Mouse (Mus musculus) layer of hippocampus, adult 2 months (tissue): ENCODE results near the gene Cdt1. TPM values are rescaled to one million over a fixed set of nuclear protein-coding genes. Genes with fewer than 3 reads are reported as not detected.

Experiments used
- DNase-seq, 2 experiments: peaks; one replicate each; pipeline ENCODE4 v3.0.0; 2022; ENCODE audit warnings: low spot score in 2 of 2
- H3K27ac ChIP-seq: fragments of 200-600 bp; 2 replicates; pipeline ENCODE4 v1.8.1; 2022
- H3K4me3 ChIP-seq: fragments of 200-600 bp; 2 replicates; pipeline ENCODE4 v1.8.1; 2022; ENCODE audit warnings: mild to moderate bottlenecking
- CTCF ChIP-seq: fragments of 200-600 bp; conservative IDR thresholded peaks from 2 replicates; pipeline ENCODE4 v1.8.1; 2022; ENCODE audit warnings: antibody characterized with exemption, mild to moderate bottlenecking, moderate library complexity
- microRNA-seq, 2 experiments: library from miRNA; unstranded; fragments of <30 nt; microRNA quantifications; one replicate each; pipeline ENCODE4 v1.2.0; 2021
- total RNA-seq, 2 experiments: library from RNA; stranded (reverse); gene quantifications; 2 replicates each; pipeline ENCODE4 v1.2.3; 2021

Gene Cdt1
- total RNA-seq, 2 experiments from 2014 or later = 1.3 to 1.6 TPM

- TF ChIP-seq CTCF = no peak
- Histone ChIP-seq H3K4me3 (no peak overlapping the region), H3K27ac (no peak overlapping the region)
- DNase-seq = no peak
Measured at GRCm38 (mm10) chr8:122616181-122616905, 48.5 kb downstream of the Cdt1 start.

- no peak overlapping the region for H3K27ac ChIP-seq
- H3K4me3 ChIP-seq = no peak overlapping the region
- TF ChIP-seq CTCF = peak; percentile 74
- peak; percentile 32 to 80 for DNase-seq
Measured at GRCm38 (mm10) chr8:122617947-122618546, 50.2 kb downstream of the Cdt1 start.

- no peak for TF ChIP-seq CTCF
- DNase-seq = no peak
- Histone ChIP-seq H3K4me3 (no peak overlapping the region), H3K27ac (no peak overlapping the region)
Measured at GRCm38 (mm10) chr8:122618660-122619378, 51.0 kb downstream of the Cdt1 start.

- H3K4me3 ChIP-seq = no peak overlapping the region
- H3K27ac ChIP-seq = no peak overlapping the region
- TF ChIP-seq CTCF = no peak
- no peak for DNase-seq
Measured at GRCm38 (mm10) chr8:122620446-122620845, 52.6 kb downstream of the Cdt1 start.

- Histone ChIP-seq H3K4me3 (no peak within 1 kb of the TSS), H3K27ac (no peak within 1 kb of the TSS)
- TF ChIP-seq CTCF = no peak
- no peak for DNase-seq
Measured at GRCm38 (mm10) chr8:122622727-122623126, 54.9 kb downstream of the Cdt1 start, which contains the start of gene Pabpn1l. Gene Pabpn1l, minus strand, starts transcription at chr8:122622739.

Small RNA genes within 50 kb of the gene (microRNA-seq; reads per million reads assigned to microRNA genes)
- gene Mir6396 = 0 reads per million in 2 experiments

Other genes starting within 250 kb of the Cdt1 start
- under 1 TPM; 0.79 to 0.82 TPM for gene Trhr2, start 207.3 kb upstream of the Cdt1 start, total RNA-seq
- 10 to 100 TPM; 39.2 to 40.2 TPM for gene Zc3h18, start 191.4 kb upstream of the Cdt1 start, total RNA-seq
- not detected for gene Il17c, start 146.0 kb upstream of the Cdt1 start, total RNA-seq
- gene Cyba, start 135.1 kb upstream of the Cdt1 start, total RNA-seq = 10 to 100 TPM in 1 of 2 experiments, 1 to 10 TPM in 1; 10.0 to 10.7 TPM
- gene Mvd, start 124.6 kb upstream of the Cdt1 start, total RNA-seq = 10 to 100 TPM; 16.7 to 17.6 TPM
- gene Snai3, start 107.3 kb upstream of the Cdt1 start, total RNA-seq = not detected
- gene Rnf166, start 92.0 kb upstream of the Cdt1 start, total RNA-seq = 10 to 100 TPM; 32.7 to 39.5 TPM
- gene Ctu2, start 91.9 kb upstream of the Cdt1 start, total RNA-seq = 10 to 100 TPM; 22.8 to 23.7 TPM
- 1 to 10 TPM; 3.1 to 5.5 TPM for gene Piezo1, start 16.7 kb upstream of the Cdt1 start, total RNA-seq
- gene Aprt, start 8.9 kb downstream of the Cdt1 start, total RNA-seq = 10 to 100 TPM; 60.7 to 62.3 TPM
- 10 to 100 TPM; 11.8 to 13.9 TPM for gene Galns, start 43.4 kb downstream of the Cdt1 start, total RNA-seq
- gene Trappc2l, start 43.6 kb downstream of the Cdt1 start, total RNA-seq = 10 to 100 TPM; 77.3 to 88.6 TPM
- gene Pabpn1l, start 54.7 kb downstream of the Cdt1 start, total RNA-seq = under 1 TPM in 1 of 2 experiments, not detected in 1; 0.52 TPM
- 10 to 100 TPM; 38.0 to 49.8 TPM for gene Cbfa2t3, start 131.1 kb downstream of the Cdt1 start, total RNA-seq
- 10 to 100 TPM; 19.2 to 21.7 TPM for gene Acsf3, start 207.5 kb downstream of the Cdt1 start, total RNA-seq